Mouse (Mus musculus) thymus, postnatal 4 days (tissue): ENCODE data around the gene Slc43a1.
"Not testable (repeated sequence)": the region's sequence is repeated elsewhere in the genome, so short reads cannot be mapped to it uniquely, and the experiment has no call there.

Experiments
- DNase-seq: peaks from one replicate; pipeline ENCODE4 v3.0.0; 2021

The Slc43a1 gene

DNA sequence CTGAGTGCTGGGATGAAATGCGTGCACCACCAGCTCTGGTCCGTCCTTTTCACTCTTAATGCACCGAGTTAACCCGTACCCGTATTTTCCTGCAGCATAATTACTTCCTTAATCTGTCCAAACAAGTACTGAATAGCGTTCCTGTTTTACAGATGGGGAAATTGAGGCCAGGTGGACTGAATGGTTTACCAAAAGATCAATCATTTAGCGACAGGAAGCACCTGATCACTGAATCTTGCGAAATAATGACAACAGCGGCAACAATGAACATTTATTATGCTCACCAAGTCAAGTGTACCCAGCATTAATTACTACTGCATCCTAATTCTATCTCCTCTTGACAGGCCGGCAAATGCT, at the start of gene Slc43a1:
Gene Slc43a1, plus strand, starts transcription at position 258 of the 357 bp plus-strand sequence.
- DNase-seq = no peak

DNA sequence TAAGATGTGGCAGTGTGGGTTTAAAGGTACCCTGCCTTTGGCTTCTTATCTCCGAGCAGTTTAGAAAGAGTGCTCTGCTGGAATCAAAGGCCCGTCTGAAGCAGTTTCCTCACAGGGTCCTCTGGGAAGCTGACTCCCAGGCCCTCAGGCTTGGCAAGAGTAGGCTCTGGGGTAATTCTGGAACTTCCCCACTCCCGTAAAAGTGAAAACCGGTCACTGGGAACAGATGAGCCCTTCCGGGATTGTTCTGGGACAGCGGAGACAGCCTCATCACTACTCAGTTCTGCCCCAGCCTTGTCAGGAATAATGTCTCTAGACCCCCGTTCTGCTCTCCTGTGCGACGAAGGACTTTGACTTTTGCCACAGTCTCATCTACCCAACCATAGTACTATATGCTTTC, 48.2 kb upstream of the Slc43a1 start:
- no peak for DNase-seq

DNA sequence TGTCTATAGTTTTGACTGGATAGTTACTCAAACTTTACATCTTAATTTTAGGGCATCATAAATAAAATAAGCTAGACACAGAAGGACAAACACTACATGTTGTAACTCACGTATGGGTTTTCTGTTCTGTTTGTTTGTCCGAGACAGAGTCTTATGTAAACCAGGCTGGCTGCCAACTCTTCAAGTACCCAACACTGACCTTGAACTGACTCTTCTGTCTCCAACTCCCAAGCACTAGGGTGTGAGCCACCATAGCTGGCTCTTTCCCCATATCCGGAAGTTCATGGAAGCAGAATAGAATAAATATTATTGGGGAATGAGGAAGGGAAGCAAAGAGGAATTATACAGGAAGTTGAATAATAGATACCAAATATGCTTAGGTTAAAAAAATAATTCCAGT, 46.1 kb upstream of the Slc43a1 start:
- DNase-seq = no peak

DNA sequence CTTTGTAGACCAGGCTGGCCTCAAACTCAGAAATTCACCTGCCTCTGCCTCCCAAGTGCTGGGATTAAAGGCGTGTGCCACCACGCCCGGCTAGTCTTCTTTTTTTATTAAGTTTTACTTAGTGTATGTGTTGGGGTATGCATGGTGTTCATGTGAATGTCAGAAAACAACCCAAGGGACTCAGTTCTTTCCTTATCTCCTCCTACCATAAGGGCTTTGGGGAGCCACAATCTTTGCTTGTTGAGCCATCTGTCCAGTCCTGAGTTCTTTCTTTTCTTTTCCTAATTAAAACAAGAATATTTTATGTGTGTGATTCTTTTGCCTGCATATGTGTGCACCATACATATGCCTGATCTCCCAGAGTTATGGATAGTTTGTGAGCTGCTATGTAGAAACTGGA, 45.5 kb upstream of the Slc43a1 start:
- no peak for DNase-seq

DNA sequence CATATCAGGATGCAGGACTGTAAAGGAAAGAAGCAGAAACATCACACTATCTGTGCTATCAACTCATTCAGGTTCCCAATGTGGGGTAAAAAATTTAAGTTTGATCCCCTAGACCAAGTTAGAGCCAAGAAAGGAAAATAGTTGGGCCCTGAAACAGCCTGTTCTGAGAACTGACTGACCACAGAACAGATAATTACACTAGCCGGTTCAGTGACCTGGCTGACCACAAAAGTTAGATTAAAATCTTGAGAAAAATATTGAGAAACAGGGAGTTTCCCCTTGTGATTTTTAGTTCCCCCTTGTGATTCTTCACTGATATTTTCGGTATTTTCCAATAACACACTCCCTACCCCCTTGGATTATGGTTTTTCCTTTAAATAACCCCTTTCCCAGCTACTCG, 44.8 kb upstream of the Slc43a1 start:
- no peak for DNase-seq

DNA sequence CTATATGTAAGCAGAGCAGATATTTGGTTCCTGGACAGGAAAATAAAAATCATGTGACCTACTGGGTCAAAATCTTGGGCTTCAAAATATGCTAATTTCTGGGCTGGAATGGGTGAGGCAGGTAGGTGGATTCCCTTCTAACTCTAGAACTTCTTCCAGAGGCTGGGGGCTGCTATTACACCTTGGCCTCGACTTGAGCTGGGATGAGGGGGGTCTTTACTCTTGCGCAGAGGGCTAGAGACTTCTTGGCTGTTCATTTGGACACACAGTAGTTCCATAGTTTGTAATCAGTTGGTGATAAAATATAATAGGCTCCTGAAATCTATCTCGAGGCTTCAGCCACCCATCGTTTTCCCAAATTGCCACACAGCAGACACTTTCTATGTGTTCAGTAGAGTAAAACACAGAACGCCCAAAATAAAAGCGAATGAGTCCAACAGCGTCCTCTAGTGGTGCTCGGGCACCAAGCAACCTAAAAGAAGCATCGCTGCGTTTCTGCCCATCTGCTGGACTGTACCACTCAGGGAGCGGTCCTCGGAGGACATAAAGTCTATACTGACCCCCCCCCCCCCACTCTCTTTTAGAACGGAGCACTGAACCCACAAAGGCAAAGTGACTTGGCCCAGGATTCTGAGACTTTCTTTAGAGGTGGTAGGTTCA, 40.7 kb upstream of the Slc43a1 start:
- peak; percentile 67 for DNase-seq

DNA sequence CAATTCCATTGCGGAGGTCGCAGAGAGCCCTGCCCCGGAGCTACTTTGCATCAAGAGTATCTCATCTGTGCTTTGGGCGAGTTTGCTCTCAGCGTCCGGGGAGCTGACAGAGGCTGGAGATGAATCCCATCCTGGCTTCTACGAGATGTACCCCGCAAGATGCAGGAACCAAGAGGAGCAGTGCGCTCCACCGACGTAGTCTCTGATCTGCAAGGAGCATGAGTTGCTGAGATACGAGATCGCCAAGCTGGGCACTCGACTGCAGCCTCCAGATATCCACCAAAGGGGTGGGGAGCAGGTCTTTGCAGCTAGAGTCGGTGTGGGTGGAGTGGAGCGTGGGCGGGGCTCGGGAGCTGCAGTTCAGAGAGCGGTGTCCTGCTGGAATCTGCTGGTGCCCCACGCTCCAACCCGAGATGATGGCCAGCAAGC, 40.1 kb upstream of the Slc43a1 start, which contains the start of gene Ube2l6:
Gene Ube2l6, plus strand, starts transcription at position 336 of the 429 bp plus-strand sequence.
- peak; percentile 58 for DNase-seq

DNA sequence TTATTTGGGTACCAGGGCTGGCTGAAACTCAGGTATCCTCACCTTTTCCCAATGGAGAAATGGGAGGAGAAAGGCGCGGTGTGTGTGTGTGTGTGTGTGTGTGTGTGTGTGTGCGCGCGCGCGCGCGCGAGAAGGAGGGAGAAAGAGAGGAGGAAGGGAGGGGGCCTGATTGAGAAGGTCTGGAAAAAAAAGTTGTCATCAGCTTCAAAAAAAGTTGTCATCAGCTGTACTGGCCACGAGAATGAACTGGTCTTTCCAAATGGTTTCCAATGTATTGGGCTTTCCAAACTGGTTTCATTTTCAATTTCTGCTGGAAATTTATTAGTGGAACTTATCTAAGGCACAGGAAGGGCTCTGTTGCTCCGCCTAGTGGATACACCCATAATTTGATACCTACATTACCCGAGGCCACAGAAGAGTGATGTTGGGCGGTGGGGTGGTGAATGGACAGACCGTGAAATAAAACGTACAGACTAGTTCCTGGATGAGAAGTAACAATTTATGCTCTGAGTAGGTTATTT, 39.5 kb upstream of the Slc43a1 start:
- DNase-seq = peak; percentile 57

DNA sequence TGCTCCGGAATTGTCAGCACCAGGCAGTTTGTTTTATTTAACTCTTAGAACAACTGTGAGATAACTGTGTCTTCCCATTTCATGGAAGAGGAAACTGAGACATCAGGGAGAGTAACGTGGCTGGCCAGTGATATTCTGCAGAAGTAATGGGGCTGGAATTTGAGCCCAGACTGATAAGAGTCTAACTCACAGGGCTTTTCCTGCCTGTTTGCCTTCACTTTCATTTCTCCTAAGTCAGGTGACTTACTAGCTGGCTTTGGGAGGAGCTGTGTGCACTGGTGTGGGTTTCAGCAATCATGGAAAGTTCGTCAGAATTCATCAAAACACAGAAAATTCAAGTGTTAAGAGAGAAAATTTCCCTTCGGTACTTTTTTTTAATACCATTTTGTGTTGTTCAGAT, 38.3 kb upstream of the Slc43a1 start:
- DNase-seq = no peak

DNA sequence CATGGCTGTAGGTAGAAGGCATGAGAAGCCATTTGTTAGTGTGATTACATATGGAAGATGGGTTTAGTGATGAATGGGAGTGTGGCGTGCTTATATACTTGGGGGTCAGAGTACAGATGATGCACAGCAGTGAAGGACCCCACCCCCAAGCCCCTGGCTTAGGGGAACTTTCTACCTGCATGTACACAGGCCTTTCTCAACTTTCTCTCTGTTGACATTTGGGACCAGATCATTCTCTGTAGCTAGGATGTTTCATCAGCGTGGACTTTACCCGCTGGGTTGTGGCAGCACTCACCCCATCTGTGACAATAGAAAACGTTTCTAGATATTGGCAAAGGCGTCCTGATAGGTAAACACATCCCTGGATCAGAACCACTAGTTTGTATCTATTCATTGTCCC, 37.4 kb upstream of the Slc43a1 start:
- DNase-seq = not testable (repeated sequence)

DNA sequence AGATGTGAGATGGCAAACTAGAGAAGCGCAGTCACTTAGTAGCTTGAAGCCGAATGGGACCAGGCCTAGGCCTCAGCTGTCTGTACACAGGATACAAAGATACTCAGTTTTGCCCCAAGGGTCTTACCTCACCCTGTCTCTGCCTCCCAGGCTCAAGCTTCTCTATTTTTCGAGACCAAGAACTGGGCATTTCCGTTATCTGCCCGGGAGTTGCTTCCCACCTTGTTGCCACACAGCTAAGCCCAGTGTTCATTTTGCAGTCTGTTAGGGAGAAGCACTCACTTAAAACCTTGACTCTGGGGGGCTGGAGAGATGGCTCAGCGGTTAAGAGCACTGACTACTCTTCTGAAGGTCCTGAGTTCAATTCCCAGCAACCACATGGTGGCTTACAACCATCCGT, 34.7 kb upstream of the Slc43a1 start:
- no peak for DNase-seq

DNA sequence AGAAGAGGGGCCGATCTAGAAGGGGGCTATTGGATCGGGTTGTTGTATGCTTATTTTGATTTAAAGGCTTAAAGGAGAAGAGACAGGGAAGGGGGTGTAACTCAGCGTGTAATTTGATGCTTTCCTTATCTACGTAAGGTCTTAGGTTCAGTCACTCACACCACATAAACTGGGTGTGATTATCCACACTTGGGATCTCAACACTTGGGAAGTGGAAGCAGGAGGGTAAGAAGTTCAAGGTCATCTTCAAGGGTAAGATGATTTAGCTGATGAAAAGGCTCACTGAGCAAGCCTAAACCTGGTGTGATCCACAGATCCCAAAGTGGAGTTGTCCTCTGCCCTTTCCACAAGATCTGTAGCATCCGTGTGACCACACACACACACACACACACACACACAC, 32.1 kb upstream of the Slc43a1 start:
- DNase-seq = no peak

DNA sequence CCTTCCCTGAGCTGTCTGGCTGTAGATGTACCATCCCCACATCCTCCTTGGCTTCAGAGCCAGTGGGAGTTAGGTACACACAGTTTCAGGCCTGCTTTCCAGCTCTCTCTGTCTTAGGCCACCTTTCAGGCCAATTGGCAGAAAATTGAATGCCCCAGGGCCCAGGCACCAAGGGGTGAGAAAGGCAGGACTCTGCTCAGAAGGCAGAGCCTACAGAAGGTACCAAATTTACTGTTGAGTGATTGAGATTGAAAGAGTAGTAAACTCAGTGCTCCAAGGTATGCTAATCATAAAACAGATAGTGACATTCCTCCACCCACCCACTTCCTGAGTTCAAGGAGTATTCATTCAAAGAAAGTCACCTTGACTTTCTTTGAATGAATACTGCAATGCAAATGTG, 29.3 kb upstream of the Slc43a1 start:
- no peak for DNase-seq

DNA sequence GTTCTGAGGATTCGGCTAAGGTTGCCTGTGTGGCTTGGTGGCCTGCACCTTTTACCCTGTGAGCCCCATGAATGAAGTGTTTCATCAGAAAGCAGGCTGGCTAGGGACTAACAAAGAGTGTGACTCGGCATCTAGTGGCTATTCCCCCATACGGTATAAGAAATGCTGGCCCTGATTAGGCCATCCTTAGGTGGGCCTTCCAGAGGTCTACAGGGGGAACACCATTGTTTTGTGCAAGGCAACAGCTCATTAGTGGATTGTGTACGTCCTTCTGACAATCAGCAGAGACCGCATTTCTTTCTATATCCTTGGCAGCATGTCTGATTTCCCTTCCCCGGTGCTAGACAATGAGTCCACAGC, 28.1 kb upstream of the Slc43a1 start:
- no peak for DNase-seq

DNA sequence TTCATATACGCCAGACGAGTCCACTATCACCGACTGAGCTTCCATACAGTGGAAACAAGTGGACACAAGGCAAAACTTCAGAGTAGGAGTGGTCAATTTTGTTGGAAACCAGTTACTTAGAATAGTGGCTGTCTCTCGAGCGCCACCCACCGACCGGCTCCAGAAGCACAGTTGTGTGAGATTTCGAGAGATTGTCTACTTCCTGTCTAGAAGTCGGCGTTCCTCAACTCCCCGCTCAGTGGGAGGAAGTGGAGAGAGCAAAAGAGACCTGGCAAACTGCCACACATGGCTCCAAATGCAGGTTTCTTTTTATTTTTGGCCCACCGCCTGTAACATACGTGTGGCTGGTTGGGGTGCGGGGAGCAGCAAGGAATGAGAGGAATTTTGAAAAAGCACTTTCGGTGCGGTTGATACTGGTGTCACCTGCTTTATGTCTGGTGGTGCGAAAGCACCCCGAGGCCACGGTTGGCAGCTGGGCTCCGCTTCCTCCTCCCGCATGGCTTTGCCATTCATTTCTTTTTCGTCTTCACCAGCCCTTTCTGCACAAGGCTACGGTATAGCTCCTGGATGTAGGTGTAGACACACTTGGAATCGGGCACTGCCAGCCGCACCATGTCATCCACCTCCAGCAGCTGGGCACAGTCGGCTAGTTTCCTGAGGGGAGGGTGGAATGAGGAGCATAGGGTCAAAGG, 27.6 kb upstream of the Slc43a1 start:
- DNase-seq = peak; percentile 84

DNA sequence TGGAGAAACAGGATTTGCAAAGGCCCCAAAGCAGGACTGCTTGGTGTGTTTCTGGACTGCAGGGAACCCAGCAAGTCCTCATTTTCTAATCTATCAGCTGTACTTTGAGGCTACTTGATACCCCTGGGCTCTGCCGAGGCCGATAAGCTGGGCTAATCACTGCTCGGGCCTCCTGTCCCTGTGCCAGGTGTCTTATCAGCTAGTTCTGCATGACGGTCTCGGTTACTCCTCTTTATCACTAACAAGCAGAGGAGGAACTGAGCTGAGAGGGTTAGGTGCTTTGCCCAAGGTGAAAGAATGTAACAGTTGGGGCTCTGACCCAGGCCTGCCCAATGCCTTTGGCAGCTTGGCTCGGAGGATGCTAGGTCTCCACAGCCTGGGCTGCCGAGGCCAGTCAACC, 26.8 kb upstream of the Slc43a1 start:
- DNase-seq = no peak

DNA sequence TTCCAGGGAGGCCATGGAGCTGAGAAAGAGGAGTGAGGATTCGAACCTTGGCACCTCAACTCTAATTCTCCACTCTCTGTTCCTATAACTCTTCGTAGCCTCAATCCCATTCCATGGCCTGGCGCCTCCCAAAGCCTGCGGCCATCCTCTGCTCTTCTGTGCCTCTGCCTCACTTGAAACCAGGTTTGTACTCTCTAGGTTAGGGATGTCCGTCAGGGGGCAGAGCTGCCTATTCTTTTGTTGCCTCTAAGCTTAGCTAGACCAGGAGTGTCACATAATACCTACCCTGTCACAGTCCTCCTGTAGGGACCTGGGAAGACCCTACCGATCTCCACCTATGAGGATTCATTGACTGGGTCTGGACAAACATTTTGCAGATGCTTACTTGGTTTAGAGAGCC, 26.0 kb upstream of the Slc43a1 start:
- DNase-seq = no peak

DNA sequence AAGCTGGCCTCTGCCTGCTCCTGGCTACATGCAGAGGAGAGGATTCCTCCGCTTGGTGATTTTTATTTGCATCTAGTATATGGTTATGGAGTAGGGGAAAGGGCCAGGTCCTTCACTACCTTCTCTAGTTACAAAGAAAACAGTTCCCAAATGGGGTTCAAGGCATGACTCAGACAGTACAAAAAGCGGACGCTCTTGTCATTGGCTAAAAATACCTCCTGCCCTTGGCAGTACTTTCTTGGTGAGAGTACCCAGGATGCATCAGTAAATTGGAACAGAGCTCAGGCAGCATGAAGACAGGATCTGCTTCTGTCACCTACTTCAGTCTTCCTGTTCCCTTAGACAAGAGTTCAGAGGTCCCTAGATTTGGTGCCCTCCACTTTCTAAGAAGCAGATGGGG, 18.8 kb upstream of the Slc43a1 start:
- DNase-seq = no peak

DNA sequence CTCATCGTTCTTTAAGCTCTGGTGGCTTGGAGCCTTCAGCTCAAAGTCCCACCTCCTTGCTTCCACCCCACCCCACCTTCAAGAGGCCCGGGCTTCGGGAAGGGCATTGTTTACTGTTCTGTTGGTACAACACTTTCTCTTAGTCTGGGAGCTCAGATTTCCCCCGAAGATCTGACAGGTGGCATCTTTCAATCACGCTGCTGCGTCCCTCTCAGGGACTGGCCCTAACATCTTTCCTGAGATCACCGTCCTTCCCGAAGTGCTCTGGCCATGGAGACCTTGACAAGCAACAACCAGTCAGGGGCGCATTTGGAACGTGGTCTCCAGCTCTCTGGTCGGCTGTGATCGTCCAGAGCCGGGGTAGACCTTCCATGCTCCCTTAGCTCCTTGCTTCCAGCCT, 16.1 kb upstream of the Slc43a1 start, which contains the start of gene Smtnl1:
Gene Smtnl1, minus strand, starts transcription at position 101 of the 400 bp plus-strand sequence.
- no peak for DNase-seq

DNA sequence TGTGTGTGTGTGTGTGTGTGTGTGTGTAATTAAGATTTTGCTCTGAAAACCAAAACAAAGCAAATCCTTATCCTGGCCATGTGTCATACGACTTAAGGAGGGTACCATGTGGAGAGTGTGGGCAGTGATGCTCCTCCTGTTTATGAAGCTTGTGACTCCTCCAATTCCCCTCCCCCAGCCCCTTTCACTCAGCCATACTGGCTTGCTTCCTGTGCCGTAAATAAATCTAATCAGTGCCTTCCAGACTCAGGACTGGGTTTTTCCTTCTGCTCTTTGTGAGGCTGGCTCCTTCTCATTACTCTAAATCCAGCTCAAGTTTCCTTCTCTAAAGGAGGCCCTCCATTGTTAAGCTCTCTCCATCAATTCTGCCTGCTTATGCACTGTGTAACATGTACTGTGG, 15.4 kb upstream of the Slc43a1 start:
- no peak for DNase-seq

DNA sequence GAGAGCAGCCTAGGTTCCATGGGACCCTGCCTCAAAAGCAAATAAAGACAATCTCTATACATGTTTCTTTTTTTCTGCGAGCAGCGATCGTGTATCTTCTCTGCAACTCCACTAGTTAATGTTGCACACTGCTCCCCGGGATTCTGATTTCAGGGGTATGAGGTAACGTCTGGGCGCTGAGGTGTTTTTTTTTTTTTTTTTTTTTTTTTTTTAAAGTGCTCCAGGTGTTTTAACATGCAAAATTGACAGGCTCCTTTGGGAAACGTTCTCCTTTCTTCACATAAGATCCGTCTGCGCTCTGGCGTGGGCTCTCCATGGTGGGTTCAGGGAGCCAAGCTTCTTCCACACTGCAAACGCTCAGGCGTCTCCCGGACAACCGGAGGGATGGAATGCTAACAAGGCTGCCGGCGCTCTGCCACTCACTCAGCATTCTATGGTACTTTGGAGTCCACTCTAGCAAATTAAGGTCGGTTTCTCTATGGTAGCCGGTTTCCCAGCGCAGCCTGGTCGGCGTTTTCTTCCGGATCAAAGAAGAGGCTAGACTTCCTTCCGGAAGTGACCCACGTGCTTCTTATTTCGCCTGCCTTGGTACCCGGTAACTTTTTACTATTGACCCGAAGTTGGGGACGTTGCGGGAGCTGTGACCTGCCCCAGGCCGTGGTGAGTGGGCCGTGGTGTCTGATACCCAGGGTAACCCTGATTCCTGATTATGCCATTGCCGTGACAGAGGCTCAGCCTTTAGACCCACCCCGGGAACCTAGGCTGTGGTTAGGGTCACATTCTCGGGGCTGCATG, 12.0 kb upstream of the Slc43a1 start, which contains the start of gene Timm10:
Gene Timm10, plus strand, starts transcription at position 510 of the 795 bp plus-strand sequence.
- peak; percentile 59 for DNase-seq

DNA sequence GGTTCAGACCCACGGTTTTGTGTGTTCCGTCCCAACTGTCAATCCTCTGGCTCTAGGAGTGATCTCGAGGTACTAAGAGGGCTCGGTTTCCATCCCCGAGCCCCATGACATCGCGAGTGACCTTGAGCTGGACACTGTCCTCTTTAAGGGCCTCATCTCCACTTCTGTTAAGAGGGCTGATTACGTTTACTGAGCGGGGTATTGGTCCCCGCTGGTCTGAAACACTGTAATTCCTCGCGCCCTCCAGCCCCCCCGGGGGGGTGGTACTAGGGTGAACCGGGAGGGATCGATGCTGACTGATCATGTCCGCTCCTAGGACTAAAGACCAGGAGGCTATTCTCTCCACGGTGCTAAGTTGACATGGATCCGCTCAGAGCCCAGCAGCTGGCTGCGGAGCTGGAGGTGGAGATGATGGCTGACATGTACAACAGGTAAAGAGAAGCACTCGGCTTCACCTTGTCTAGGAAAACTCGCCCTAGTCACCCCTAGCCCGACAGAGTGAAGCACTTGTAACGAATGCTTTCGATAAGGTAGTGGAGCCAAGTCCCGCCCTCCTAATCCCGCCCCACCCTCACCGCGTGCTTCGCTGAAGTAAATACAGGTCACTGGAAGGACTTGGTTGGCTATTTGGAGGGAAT, 11.2 kb upstream of the Slc43a1 start:
- peak; percentile 27 for DNase-seq
